8 mouse cellular contexts compared by ENCODE assay signal in the genomic region with DNA sequence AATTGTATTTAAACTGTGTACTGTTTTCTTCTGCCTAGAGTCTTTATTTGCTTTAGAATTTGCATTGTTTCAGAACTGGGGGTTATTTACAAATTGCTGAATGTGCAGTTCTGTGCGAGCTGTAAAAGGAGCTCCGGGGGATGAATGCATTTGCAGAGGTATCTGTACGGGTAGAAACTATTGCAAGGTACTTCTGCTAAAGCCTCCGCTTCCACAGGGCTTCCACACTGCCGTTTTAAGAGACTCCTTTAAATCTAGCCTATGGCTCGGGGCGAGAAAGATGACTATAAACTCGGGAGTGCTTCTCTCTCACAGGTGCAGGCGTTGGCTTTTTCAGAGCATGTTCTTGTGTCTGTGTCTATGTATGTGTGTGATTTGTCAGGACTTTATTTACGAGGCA. TPM values are rescaled to one million over a fixed set of nuclear protein-coding genes. Genes with fewer than 3 reads are reported as not detected.
DNase-seq lines count a peak whose midpoint lies in the region; ATAC-seq and TF ChIP-seq lines count a peak whose summit lies in the region.

No protein-coding gene starts in this region.

- peaks cover 68% of the 10 kb centered on the region for H3K4me1 ChIP-seq in forebrain, embryonic 10.5 days
- H3K4me1 ChIP-seq in neural tube, embryonic 14.5 days (ENCODE audit: control insufficient read depth, insufficient read depth, low read length), result peaks cover 5% of the 10 kb centered on the region; the same call in 1 of the 2 replicates
- no peaks in the 10 kb centered on the region; the same call in 1 of the 2 replicates for H3K4me1 ChIP-seq in cerebellum, adult 2 months (ENCODE audit: control insufficient read depth, insufficient read depth, low read length)

- no peak for DNase-seq in layer of hippocampus, adult 2 months (ENCODE audit: low spot score in 2 of 2)
- DNase-seq in layer of hippocampus, adult 8-10 months (ENCODE audit: low spot score in 2 of 2), result no peak
- DNase-seq in forebrain, embryonic 10.5 days (ENCODE audit: extremely low spot score, low spot score), result no peak
- peak; percentile 17 for DNase-seq in kidney, postnatal 14 days
- DNase-seq in frontal cortex, postnatal 14 days (ENCODE audit: low spot score in 2 of 2), result no peak
- no peak for DNase-seq in cerebellum, adult 2 months
- DNase-seq in frontal cortex, adult 2 months (ENCODE audit: extremely low spot score in 1 of 2, low spot score in 1 of 2), result no peak

- H3K27ac ChIP-seq in layer of hippocampus, adult 2 months, result no peak overlapping the region
- peak overlapping the region; percentile 84 for H3K27ac ChIP-seq in forebrain, embryonic 10.5 days
- no peak overlapping the region for H3K27ac ChIP-seq in neural tube, embryonic 14.5 days (ENCODE audit: low read depth, low read length)
- H3K27ac ChIP-seq in cerebellum, adult 2 months (ENCODE audit: insufficient read depth, low read length), result no peak overlapping the region

- H3K9me3 ChIP-seq in forebrain, embryonic 10.5 days, result no peaks in the 10 kb centered on the region
- H3K9me3 ChIP-seq in neural tube, embryonic 14.5 days (ENCODE audit: control insufficient read depth, low read length), result no peaks in the 10 kb centered on the region

- H3K36me3 ChIP-seq in forebrain, embryonic 10.5 days (replicated peaks), result no peaks in the 10 kb centered on the region
- no peaks in the 10 kb centered on the region for H3K36me3 ChIP-seq in neural tube, embryonic 14.5 days (ENCODE audit: control insufficient read depth, insufficient read depth, low read length)

- TF ChIP-seq POLR2A in cerebellum, adult 2 months (IDR thresholded peaks at IDR 0.05; ENCODE audit: borderline replicate concordance, insufficient read depth, low read length), result no peak

- WGBS in forebrain, embryonic 10.5 days, result 17% methylated on average over 10 of the region's 10 CpGs
- WGBS in neural tube, embryonic 14.5 days, result 10% methylated on average over 10 of the region's 10 CpGs
- WGBS in cerebellum, adult 2 months, result 26% methylated on average over 10 of the region's 10 CpGs

- peaks cover 67% of the 10 kb centered on the region for H3K27me3 ChIP-seq in forebrain, embryonic 10.5 days (ENCODE audit: poor library complexity, severe bottlenecking)
- H3K27me3 ChIP-seq in neural tube, embryonic 14.5 days (ENCODE audit: control insufficient read depth, insufficient read depth, low read length), result no peaks in the 10 kb centered on the region
- no peaks in the 10 kb centered on the region; the same call in 1 of the 2 replicates for H3K27me3 ChIP-seq in cerebellum, adult 2 months (ENCODE audit: control insufficient read depth, insufficient read depth, low read length)

- peak overlapping the region; percentile 48; the same call in 1 of the 2 replicates for H3K9ac ChIP-seq in neural tube, embryonic 14.5 days (replicated peaks; ENCODE audit: low read depth, low read length)

- no peak for ATAC-seq in neural tube, embryonic 14.5 days (ENCODE audit: low read depth)

- peak overlapping the region; percentile 65 for H3K4me2 ChIP-seq in neural tube, embryonic 14.5 days (ENCODE audit: low read depth, low read length)

- TF ChIP-seq CTCF in layer of hippocampus, adult 2 months (conservative IDR thresholded peaks at IDR 0.05), result no peak
- TF ChIP-seq CTCF in cerebellum, adult 2 months (IDR thresholded peaks at IDR 0.05; ENCODE audit: borderline replicate concordance, insufficient read depth, low read depth, low read length), result no peak

- peak overlapping the region; percentile 46 for H3K4me3 ChIP-seq in layer of hippocampus, adult 2 months
- H3K4me3 ChIP-seq in forebrain, embryonic 10.5 days, result peak overlapping the region; percentile 60
- peak overlapping the region; percentile 35 for H3K4me3 ChIP-seq in neural tube, embryonic 14.5 days (ENCODE audit: low read depth, low read length)
- no peak overlapping the region for H3K4me3 ChIP-seq in cerebellum, adult 2 months (replicated peaks; ENCODE audit: insufficient read depth, low read depth, low read length)

RNA-seq across cellular contexts. Expression of gene Igf1, which starts 1.4 kb away (rescaled TPM):
- 1 to 10 TPM; 7.8 to 9.2 TPM for total RNA-seq in layer of hippocampus, adult 2 months (2021)
- total RNA-seq in layer of hippocampus, adult 8-10 months (2022), result 10 to 100 TPM in 2 of 4 experiments, 1 to 10 TPM in 2; 7.2 to 24.8 (median 12.2) TPM
- polyA plus RNA-seq in forebrain, embryonic 10.5 days (2016; fragmentation: Nextera tagmentation; extraction: Ambion mirVana), result 30.0 and 35.5 TPM in 2 replicates
- 25.7 and 31.1 TPM in 2 replicates for polyA plus RNA-seq in neural tube, embryonic 14.5 days (2014; fragmentation: Nextera tagmentation; extraction: Ambion mirVana)
- 4.1 and 4.5 TPM in 2 replicates for polyA plus RNA-seq in cerebellum, adult 2 months (2012; rRNA removed)
- polyA plus RNA-seq in frontal cortex, adult 2 months (2012; rRNA removed), result 12.0 and 12.6 TPM in 2 replicates
